ENCODE assay signal across 24 mouse cellular contexts in genomic region chr12:85937384-85937783, GRCm38 (mm10).
DNase-seq lines count a peak whose midpoint lies in the region; TF ChIP-seq lines count a peak whose summit lies in the region.
"Had no signal": no experiment of that assay in that cellular context is flagged by ENCODE, and none has a peak within 500 bp of the region (broad histone marks: within the 10 kb centered on the region; RNA-seq: fewer than 3 reads in every experiment).

No protein-coding gene starts in this region.

- no peak overlapping the region for H3K4me3 ChIP-seq in embryonic fibroblast, embryonic 13.5 days (ENCODE audit: insufficient read depth, low read length)
- H3K4me3 ChIP-seq in heart, adult 2 months = no peak overlapping the region
- H3K4me3 ChIP-seq: embryonic facial prominence, embryonic 13.5 days; embryonic facial prominence, embryonic 15.5 days; forebrain, embryonic 13.5 days; forebrain, embryonic 15.5 days had no signal

- H3K27me3 ChIP-seq in heart, adult 2 months (ENCODE audit: control insufficient read depth, insufficient read depth, low read length) = no peaks in the 10 kb centered on the region
- H3K27me3 ChIP-seq: CH12.LX; embryonic facial prominence, embryonic 13.5 days; embryonic facial prominence, embryonic 15.5 days; forebrain, embryonic 13.5 days; forebrain, embryonic 15.5 days; Patski had no signal

- no peak for TF ChIP-seq EP300 in heart, adult 2 months (IDR thresholded peaks at IDR 0.05; ENCODE audit: insufficient read depth, low read depth, low read length)

- H3K27ac ChIP-seq in embryonic fibroblast, embryonic 13.5 days (ENCODE audit: insufficient read depth, low read length) = peak overlapping the region; percentile 95; the same call in 1 of the 2 replicates
- no peak overlapping the region for H3K27ac ChIP-seq in heart, adult 2 months
- H3K27ac ChIP-seq: embryonic facial prominence, embryonic 13.5 days; embryonic facial prominence, embryonic 15.5 days; forebrain, embryonic 13.5 days; forebrain, embryonic 15.5 days had no signal

- WGBS in heart, adult 2 months = 79% methylated on average over 5 of the region's 5 CpGs

- no peak for TF ChIP-seq POLR2A in embryonic fibroblast, embryonic 13.5 days (IDR thresholded peaks at IDR 0.05; ENCODE audit: low read depth, low read length)
- no peak for TF ChIP-seq POLR2A in heart, adult 2 months (IDR thresholded peaks at IDR 0.05; ENCODE audit: insufficient read depth, low read depth, low read length)

- H3K4me1 ChIP-seq in embryonic fibroblast, embryonic 13.5 days (ENCODE audit: control insufficient read depth, insufficient read depth, low read length) = peaks cover 3% of the 10 kb centered on the region
- no peaks in the 10 kb centered on the region for H3K4me1 ChIP-seq in heart, adult 2 months (ENCODE audit: control insufficient read depth, insufficient read depth, low read length)
- H3K4me1 ChIP-seq: embryonic facial prominence, embryonic 13.5 days; embryonic facial prominence, embryonic 15.5 days; forebrain, embryonic 13.5 days; forebrain, embryonic 15.5 days had no signal

- intact Hi-C loops in heart, adult 2 months (cut with DNase I) = no loop called here

- no peaks in the 10 kb centered on the region for H3K79me2 ChIP-seq in heart, adult 2 months (replicated peaks; ENCODE audit: control insufficient read depth, insufficient read depth, low read length)

- H3K36me3 ChIP-seq in heart, adult 2 months (ENCODE audit: control insufficient read depth, insufficient read depth, low read length) = no peaks in the 10 kb centered on the region; the same call in 1 of the 2 replicates

- peak; percentile 54 for DNase-seq in heart, adult 11 months
- DNase-seq in heart, adult 8-10 months (ENCODE audit: low spot score) = no peak
- DNase-seq in Muller cell, postnatal 12 days (ENCODE audit: inconsistent ontology term) = peak; percentile 63
- DNase-seq in heart, adult 2 months = no peak
- DNase-seq in thymus, postnatal 10 days (ENCODE audit: low spot score in 2 of 2) = no peak
- no peak for DNase-seq in frontal cortex, postnatal 14 days (ENCODE audit: low spot score in 2 of 2)
- DNase-seq: adrenal gland, adult 2 months; adrenal gland, postnatal 10 days; adrenal gland, postnatal 25 days; cerebellum, adult 11 months; cerebellum, adult 18-20 months; cerebellum, adult 8-10 months; cerebellum, adult 9-11 months; cerebellum, postnatal 14 days; cerebellum, postnatal 36 days; embryo, embryonic 11 days; forebrain, postnatal 0 days had no signal

- no peak for TF ChIP-seq CTCF in embryonic fibroblast, embryonic 13.5 days (IDR thresholded peaks at IDR 0.05; ENCODE audit: borderline replicate concordance, insufficient read depth, low read length)
- TF ChIP-seq CTCF in heart, adult 2 months (IDR thresholded peaks at IDR 0.05) = no peak

- no peak overlapping the region for H3K9ac ChIP-seq in heart, adult 2 months (ENCODE audit: low read depth, low read length)
- H3K9ac ChIP-seq: embryonic facial prominence, embryonic 13.5 days; embryonic facial prominence, embryonic 15.5 days; forebrain, embryonic 13.5 days; forebrain, embryonic 15.5 days; forebrain, postnatal 0 days had no signal

Comparison
In these comparisons a context has a peak if more than half of its experiments do, and no peak if none do; other contexts are left out.
1. DNase-seq: peak in heart, adult 11 months (single experiment) and Muller cell, postnatal 12 days (single experiment); none in heart, adult 8-10 months (single experiment), heart, adult 2 months (0 of 2), thymus, postnatal 10 days (0 of 2) and frontal cortex, postnatal 14 days (0 of 2).